Mouse (Mus musculus): ENCODE results near the gene Arid2. TPM values are rescaled to one million over a fixed set of nuclear protein-coding genes. Genes with fewer than 3 reads are reported as not detected.

Gene Arid2
- polyA plus RNA-seq, 1 experiment from 2014 or later = 31.6 TPM

DNA sequence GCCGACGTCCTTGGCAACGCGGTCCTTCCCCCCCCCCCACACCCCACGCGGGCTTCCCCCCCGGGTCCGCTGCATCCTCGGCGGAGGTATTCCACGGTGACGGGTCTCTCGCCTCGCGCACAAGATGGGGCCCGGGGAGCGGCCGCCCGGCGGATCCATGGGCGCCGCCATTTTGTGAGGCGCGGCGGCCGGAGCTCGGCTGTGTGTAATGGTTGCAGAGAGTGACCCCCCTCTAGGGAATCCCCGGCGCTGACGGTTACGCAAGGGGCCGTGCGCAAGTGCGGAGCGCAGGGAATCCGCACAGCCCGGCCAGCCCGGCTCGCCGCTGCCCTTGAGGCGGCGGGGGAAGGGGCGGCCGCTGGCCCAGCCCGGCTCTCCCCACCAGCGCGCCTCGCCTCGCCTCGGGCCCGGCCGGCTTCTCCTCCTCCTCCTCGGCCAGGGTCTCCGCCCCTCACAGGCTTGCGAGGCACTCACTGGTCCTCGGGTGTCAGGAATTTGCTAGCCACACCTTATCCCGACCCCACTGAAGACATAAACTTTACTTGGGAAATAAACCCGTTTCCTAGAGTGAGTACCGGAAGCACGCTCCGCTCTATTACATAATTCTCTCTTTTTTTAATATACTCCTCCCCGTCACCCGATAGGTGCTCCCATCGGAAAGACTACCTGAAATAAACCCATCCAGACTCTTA, 1.8 kb upstream of the Arid2 start:
- TF ChIP-seq CTCF (IDR thresholded peaks at IDR 0.05) = no peak
- POLR2A ChIA-PET = interaction anchor here (0.6 to 0.8 kb wide), 2 partner anchors 70 to 120 kb away, joined by 3 read pairs; no protein-coding TSS in a partner anchor
- DNase-seq (ENCODE audit: low read depth, low spot score) (no peak), ATAC-seq (peak; percentile 49)
- in situ Hi-C loops (cut with MboI; ENCODE audit: low pct_unique_long_range_greater_than_20kb) = loop anchor here (10.0 kb wide), 2 partner anchors 441 to 521 kb away; no protein-coding TSS in a partner anchor
- CTCF ChIA-PET = no interaction called here
- no peaks in the 10 kb centered on the region for H3K27me3 ChIP-seq

DNA sequence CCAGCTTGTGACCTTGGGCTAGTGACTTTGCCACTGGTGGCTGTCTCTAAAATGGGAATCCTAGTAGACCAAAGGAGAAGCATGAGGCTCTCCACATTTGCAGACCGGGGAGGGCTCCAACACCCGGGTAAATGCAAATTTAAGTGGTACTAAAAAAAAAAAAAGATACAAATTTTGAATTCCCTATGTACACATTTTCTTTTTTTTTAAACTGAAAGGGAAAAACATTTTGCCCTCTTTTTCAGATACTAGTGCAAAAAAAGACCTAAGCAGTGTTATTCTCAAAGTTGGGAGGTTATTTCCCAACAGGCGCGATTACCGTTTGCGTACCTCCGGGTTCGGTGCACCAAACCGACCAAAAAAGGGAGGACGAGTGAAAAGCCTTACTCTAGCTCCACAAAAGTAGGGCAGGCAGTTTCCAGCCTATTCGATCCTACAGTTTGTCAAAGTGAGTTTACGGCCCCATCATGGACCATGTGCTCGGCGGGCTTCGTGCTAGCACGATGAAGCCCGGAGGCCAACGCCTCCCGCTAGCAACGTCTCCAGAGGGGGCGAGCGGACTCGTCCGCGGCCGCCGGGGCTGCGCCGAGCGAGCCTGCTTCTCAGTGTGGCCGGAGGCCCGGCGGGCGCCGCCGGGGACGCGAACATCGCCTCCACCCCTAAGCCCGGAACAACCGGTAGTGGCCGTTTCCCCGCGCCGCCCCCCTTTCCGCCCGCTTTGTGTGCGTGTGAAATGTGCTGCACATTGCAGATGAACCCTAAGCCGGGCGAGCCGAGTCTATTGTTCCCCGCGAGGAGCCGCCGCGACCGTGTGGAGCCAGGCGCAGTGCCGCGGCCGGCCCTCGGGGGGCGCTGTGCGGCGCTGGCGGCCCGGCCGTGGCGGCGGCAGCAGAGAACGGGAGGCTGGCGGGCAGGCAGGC, 1.0 kb upstream of the Arid2 start:
- CTCF ChIA-PET = no interaction called here
- in situ Hi-C loops (cut with MboI; ENCODE audit: low pct_unique_long_range_greater_than_20kb) = loop anchor here (10.0 kb wide), 2 partner anchors 441 to 521 kb away; no protein-coding TSS in a partner anchor
- no peak for TF ChIP-seq CTCF (IDR thresholded peaks at IDR 0.05)
- peak; percentile 64 for ATAC-seq
- POLR2A ChIA-PET = interaction anchor here (0.6 to 0.8 kb wide), 2 partner anchors 69 to 119 kb away, joined by 3 read pairs; no protein-coding TSS in a partner anchor
- DNase-seq (ENCODE audit: low read depth, low spot score) = no peak
- H3K27me3 ChIP-seq = no peaks in the 10 kb centered on the region

DNA sequence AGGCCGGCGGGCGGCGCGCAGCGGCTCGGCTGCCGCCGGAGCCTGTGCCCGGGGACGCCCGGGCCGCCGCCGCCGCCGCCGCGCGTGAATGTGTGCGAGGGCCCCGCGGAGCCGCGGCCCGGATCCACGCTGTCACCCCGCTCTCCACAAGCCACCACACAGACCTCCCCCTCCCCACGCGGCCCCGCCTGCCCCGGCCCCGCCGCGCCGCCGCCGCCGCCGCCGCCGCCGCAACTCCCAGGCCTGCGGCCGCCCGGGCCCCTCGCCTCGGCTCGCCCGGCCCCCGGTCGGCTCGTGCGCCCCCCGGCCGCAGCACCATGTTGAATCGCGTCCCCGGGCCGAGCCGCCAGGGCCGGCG, 404 bp upstream of the Arid2 start:
- ATAC-seq = peak; percentile 4
- no peak for DNase-seq (ENCODE audit: low read depth, low spot score)
- no peaks in the 10 kb centered on the region for H3K27me3 ChIP-seq
- POLR2A ChIA-PET = no interaction called here
- in situ Hi-C loops (cut with MboI; ENCODE audit: low pct_unique_long_range_greater_than_20kb) = loop anchor here (10.0 kb wide), 2 partner anchors 442 to 522 kb away; no protein-coding TSS in a partner anchor
- CTCF ChIA-PET = no interaction called here
- TF ChIP-seq CTCF (IDR thresholded peaks at IDR 0.05) = no peak

DNA sequence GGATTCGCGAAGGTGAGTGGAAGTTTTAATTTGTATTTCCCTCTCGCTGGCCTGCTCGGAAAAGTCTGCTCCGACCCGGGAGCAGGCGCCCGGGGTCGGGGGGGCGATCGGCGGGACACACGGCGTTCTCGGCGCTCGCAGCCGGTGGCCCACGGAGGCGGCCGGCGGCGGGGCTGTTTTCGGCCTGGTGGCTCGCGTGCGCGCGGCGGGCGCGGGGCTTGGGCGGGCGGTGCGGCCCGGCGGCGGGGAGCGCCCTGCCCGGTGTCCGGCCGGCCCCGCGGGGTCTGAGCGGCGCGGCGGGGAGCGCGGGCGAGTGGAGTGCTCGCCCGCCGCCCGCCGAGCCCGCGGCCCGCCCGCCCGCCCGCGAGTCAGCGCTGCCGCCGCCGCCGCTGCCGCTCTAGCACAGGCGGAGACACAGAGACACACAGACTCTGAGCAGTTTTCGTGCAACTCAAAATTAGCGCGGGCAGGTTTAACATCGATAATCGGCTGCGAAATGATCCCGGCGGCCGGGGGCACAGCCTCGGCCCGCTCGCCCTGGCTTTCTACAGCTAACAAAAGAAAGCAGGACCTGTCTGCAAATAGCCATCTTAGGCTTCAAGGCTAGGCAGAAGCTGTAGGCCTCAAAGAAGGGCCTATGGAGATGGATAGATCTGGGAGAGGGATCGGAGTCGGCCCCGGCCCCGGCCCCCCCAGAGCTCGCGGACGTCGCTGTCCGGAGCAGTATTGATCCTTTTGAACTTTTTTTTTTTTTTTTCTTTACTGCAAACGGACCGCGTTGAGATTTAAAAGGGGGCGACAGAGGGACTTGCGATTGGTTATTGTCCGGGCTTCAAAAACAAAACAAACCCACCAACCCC, 888 bp downstream of the Arid2 start:
- ATAC-seq = no peak
- DNase-seq (ENCODE audit: low read depth, low spot score) = no peak
- no peak for TF ChIP-seq CTCF (IDR thresholded peaks at IDR 0.05)
- CTCF ChIA-PET = no interaction called here
- H3K27me3 ChIP-seq = no peaks in the 10 kb centered on the region
- POLR2A ChIA-PET = no interaction called here
- in situ Hi-C loops (cut with MboI; ENCODE audit: low pct_unique_long_range_greater_than_20kb) = loop anchor here (10.0 kb wide), 2 partner anchors 443 to 523 kb away; no protein-coding TSS in a partner anchor

DNA sequence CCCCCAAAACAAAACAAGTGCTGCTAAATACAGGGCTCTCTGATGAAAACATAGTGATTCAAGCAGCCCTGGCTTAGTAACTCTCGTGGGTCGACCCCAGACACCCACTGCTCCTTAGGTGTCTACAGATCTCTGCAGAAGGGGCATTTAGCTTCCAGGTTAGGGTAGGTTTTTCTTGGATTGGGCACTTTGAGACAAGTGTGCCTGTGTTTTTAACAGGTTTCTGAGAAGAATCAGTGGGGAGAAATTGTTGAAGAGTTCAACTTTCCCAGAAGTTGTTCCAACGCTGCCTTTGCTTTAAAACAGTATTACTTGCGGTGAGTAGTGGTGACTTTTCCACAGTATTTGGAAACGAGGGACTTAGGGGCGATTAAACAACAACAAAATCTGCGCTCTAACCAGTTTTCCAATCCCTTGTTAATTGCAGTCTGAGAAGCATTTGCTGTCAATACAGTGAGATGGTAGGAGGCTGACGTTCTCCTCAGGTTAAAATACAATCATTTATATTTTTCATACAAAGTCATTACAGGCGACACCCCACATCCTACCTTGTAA, 1.6 kb downstream of the Arid2 start:
- H3K27me3 ChIP-seq = no peaks in the 10 kb centered on the region
- no peak for TF ChIP-seq CTCF (IDR thresholded peaks at IDR 0.05)
- ATAC-seq (no peak), DNase-seq (ENCODE audit: low read depth, low spot score) (no peak)
- POLR2A ChIA-PET = no interaction called here
- in situ Hi-C loops (cut with MboI; ENCODE audit: low pct_unique_long_range_greater_than_20kb) = loop anchor here (10.0 kb wide), 2 partner anchors 444 to 524 kb away; no protein-coding TSS in a partner anchor
- CTCF ChIA-PET = no interaction called here

DNA sequence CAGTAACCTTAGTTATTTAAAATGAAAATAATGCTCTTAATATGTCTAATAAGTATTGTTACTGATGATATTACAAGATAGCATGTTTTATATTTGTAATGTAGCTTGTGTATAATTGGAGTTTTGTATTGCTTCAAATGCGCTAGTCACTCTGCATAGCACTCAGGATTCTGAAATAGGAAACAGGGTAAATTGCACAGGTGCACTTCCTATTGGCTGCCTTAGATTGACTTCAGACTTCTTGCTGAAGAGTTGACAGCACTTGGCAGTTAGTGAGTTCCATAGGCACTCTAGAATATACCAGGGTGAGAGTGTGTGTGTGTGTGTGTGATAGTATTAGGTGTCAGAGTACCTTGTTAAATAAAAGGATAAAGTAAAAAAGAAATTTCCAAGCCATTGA, 2.7 kb downstream of the Arid2 start:
- in situ Hi-C loops (cut with MboI; ENCODE audit: low pct_unique_long_range_greater_than_20kb) = no loop called here
- no peak for TF ChIP-seq CTCF (IDR thresholded peaks at IDR 0.05)
- CTCF ChIA-PET = no interaction called here
- POLR2A ChIA-PET = no interaction called here
- DNase-seq (ENCODE audit: low read depth, low spot score) (no peak), ATAC-seq (no peak)
- H3K27me3 ChIP-seq = no peaks in the 10 kb centered on the region

DNA sequence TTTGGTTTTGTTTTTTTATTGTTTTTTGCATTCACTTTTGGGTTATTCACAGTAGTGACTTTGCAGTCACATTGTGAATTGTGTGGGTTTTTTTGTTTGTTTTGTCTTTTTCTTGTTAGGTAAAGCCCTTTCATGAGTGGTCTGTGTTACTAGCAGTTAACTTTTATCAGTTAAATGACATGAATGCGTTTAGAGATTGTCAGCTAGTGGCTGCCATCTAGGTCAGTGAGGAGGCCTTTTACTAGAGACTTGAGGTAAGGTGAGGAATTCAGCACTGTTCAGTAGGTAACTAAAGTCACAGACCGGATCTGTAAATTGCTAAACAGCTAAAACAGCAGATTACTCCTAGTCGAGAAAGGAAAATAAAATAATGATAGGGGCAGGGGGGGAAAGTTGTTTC, 6.1 kb downstream of the Arid2 start:
- in situ Hi-C loops (cut with MboI; ENCODE audit: low pct_unique_long_range_greater_than_20kb) = no loop called here
- no peak for TF ChIP-seq CTCF (IDR thresholded peaks at IDR 0.05)
- CTCF ChIA-PET = interaction anchor here (1.0 to 1.5 kb wide), 2 partner anchors 11 to 83 kb away, joined by 3 to 5 read pairs; no protein-coding TSS in a partner anchor
- POLR2A ChIA-PET = no interaction called here
- H3K27me3 ChIP-seq = no peaks in the 10 kb centered on the region
- no peak for DNase-seq (ENCODE audit: low read depth, low spot score)
- no peak for ATAC-seq

DNA sequence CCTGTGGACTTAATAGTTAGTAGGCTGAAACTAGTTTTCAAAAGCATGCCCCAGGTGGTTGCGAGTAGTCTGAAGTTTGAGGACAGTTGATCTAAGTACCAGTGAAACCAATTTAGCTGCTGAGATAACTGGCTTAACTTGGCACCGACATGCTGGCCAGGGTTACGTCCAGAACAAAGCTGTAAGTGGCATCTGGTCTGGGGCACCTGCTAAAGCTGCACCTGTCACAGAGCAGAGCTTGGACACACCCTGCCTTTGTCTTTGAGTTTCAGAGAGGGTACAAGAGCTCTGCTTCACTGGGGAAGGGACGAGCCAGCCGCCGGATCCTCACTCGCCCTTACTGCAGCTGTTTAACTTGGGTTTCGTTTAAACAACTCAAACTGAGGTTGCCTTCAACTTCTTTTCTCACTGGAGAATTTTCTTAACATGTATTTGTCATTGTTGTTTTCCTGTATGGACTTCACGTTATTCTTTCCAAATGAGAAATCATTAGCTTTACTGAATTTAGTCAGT, 9.8 kb downstream of the Arid2 start:
- POLR2A ChIA-PET = interaction anchor here (0.6 kb wide), 1 partner anchor 11 kb away, joined by 4 read pairs; no protein-coding TSS in a partner anchor
- no peak for ATAC-seq
- DNase-seq (ENCODE audit: low read depth, low spot score) = no peak
- no peaks in the 10 kb centered on the region for H3K27me3 ChIP-seq
- in situ Hi-C loops (cut with MboI; ENCODE audit: low pct_unique_long_range_greater_than_20kb) = no loop called here
- no peak for TF ChIP-seq CTCF (IDR thresholded peaks at IDR 0.05)
- CTCF ChIA-PET = interaction anchor here (1.2 kb wide), 1 partner anchor 19 kb away, joined by 5 read pairs; no protein-coding TSS in a partner anchor

DNA sequence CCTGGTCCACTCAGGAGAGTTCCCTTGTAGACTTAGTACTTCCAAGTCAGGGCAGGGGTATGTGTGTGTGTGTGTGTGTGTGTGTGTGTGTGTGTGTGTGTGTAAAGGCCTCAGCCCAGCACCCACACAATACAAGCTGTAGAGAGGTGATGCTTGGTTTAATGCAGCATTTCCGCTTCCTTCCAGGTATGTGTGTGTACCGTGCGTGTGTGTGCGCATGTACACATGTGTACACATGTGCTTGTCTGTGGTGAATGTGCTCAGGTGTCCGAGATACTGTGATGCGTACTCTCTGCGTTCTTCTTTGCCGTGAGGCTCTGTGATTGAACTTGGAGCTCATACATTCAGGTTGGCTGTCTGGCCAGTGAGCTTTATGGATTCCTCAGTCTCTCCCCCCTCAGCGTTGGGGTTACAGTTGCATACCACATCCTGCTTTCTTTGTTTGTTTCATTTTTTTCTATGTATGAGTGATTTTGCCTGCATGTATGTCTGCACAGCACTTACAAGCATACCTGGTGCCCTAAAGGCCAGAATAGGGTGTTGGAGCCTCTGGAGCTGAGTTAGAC, 10.4 kb downstream of the Arid2 start:
- no peaks in the 10 kb centered on the region for H3K27me3 ChIP-seq
- TF ChIP-seq CTCF (IDR thresholded peaks at IDR 0.05) = no peak
- DNase-seq (ENCODE audit: low read depth, low spot score) = no peak
- POLR2A ChIA-PET = no interaction called here
- CTCF ChIA-PET = interaction anchor here (1.2 kb wide), 1 partner anchor 18 kb away, joined by 5 read pairs; no protein-coding TSS in a partner anchor
- in situ Hi-C loops (cut with MboI; ENCODE audit: low pct_unique_long_range_greater_than_20kb) = no loop called here
- ATAC-seq = no peak
